Mouse (Mus musculus) limb, embryonic 12.5 days (tissue): ENCODE measurements around the gene Igfbpl1. TPM values are rescaled to one million over a fixed set of nuclear protein-coding genes. Genes with fewer than 3 reads are reported as not detected.

Experiments used
- ATAC-seq: fragments of 200-750 bp; cut with Nextera tagmentation; 2 replicates; pipeline ENCODE4 v1.8.0; 2017; ENCODE audit warnings: low read depth, moderate TSS enrichment; ENCODE audit not compliant: insufficient number of reproducible peaks, insufficient read depth, low FRiP score, low TSS enrichment
- H3K27ac ChIP-seq: fragments of 300-500 bp; sonication (generic); 2 replicates; pipeline ENCODE4 v1.5.1; 2016; ENCODE audit warnings: mild to moderate bottlenecking, moderate library complexity
- H3K27me3 ChIP-seq: fragments of 300-500 bp; sonication (generic); 2 replicates; pipeline ENCODE4 v1.6.1; 2016; ENCODE audit warnings: mild to moderate bottlenecking, moderate library complexity
- H3K36me3 ChIP-seq: fragments of 300-500 bp; sonication (generic); 2 replicates; pipeline ENCODE4 v1.6.1; 2016; ENCODE audit warnings: mild to moderate bottlenecking, moderate library complexity
- H3K4me1 ChIP-seq: fragments of 300-500 bp; sonication (generic); replicated peaks from 2 replicates; pipeline ENCODE4 v1.6.1; 2016
- H3K4me2 ChIP-seq: fragments of 300-500 bp; sonication (generic); 2 replicates; pipeline ENCODE4 v1.6.1; 2016; ENCODE audit warnings: mild to moderate bottlenecking, moderate library complexity
- H3K4me3 ChIP-seq: fragments of 300-500 bp; sonication (generic); replicated peaks from 2 replicates; pipeline ENCODE4 v1.5.1; 2016; ENCODE audit warnings: mild to moderate bottlenecking
- H3K9ac ChIP-seq: fragments of 300-500 bp; sonication (generic); replicated peaks from 2 replicates; pipeline ENCODE4 v1.6.1; 2016; ENCODE audit warnings: mild to moderate bottlenecking, moderate library complexity
- H3K9me3 ChIP-seq: fragments of 300-500 bp; sonication (generic); 2 replicates; pipeline ENCODE4 v1.6.1; 2016; ENCODE audit warnings: mild to moderate bottlenecking, moderate library complexity
- WGBS: fragments of 180-500 bp; shearing (Covaris S2); methylation state at CpG from one replicate; pipeline ENCODE4 v1.1.7; 2016; 5-methylcytosine and 5-hydroxymethylcytosine counted together
- polyA plus RNA-seq: library from polyadenylated mRNA; unstranded; fragments of >200 nt; fragmentation: Nextera tagmentation; extraction: Ambion mirVana; gene quantifications from 2 replicates; pipeline ENCODE4 v1.2.1, GENCODE M21; 2016

The Igfbpl1 gene
- 0.46 and 0.48 TPM in 2 replicates for polyA plus RNA-seq

DNA sequence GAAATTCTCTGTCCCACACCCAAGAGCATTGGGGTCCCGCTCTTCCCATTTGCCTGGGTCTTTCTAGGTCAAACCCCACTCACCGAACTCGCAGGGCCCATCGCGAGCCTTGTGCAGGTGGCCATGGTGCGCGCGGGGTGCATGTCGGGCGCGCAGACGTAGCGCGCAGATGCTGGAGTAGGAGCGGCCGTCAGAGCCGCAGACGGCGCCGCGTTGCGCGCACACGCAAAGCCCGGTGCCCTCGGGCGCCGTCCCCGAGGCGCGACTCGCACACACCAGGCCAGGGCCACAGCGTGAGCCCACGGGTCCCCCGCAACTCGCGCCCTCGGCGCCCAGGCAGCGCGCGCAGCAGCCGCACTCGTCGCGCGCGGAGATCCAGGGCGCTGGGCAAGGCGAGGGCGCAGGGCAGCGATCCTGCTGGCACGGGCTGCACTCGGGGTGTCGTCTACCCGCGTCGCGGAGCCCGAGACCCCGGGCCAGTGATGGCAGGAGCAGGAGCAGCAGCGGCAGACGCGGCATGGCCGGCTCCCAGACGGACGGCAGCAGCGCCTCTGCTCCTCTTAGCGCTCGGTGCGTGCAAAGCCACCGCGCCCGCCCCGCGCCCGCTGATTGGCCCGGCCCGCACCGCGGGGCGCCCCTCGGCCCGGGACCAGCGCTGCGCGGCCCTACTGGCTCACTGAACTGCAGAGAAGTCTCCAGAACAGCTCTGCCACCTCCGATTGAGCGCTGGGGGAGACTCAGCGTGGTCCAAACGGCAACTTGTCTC is at the start of gene Igfbpl1:
TSS of gene Igfbpl1 (minus strand) at position 649 of the 766 bp plus-strand sequence.
- no peak within 1 kb of the TSS for H3K27ac ChIP-seq
- H3K9me3 ChIP-seq = no peaks in the 10 kb centered on the region
- H3K4me3 ChIP-seq = peak within 1 kb of the TSS; percentile 49
- WGBS = 2% methylated on average over 91 of the region's 91 CpGs
- peaks cover 34% of the 10 kb centered on the region for H3K4me1 ChIP-seq
- no peak for ATAC-seq
- H3K4me2 ChIP-seq = peak within 1 kb of the TSS; percentile 80
- H3K9ac ChIP-seq = peak within 1 kb of the TSS; percentile 40
- H3K36me3 ChIP-seq = no peaks in the 10 kb centered on the region
- H3K27me3 ChIP-seq = peaks cover 95% of the 10 kb centered on the region

DNA sequence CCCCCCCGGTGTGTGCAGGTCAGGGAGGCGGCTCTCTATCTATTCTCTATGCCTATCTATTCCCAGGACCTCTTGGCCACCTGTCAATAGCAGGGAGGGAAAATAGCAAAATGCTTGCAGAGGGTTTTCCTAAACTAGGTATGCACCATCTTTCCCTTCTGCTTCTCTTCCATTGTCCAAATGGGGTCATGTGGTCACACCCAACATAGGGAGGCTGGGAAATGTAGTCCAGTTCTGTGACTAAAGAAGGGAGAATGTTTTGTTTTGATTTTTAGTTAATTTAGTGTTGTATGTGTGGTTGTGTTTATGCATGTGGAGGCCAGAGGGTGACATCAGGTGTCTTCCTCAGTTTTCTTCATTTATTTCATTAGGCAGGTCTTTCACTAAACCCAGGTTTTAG is 45.4 kb upstream of the Igfbpl1 start:
- no peak for ATAC-seq
- WGBS = 43% methylated on average over 1 of the region's 2 CpGs
- H3K27me3 ChIP-seq = no peaks in the 10 kb centered on the region
- no peak overlapping the region for H3K4me2 ChIP-seq
- no peaks in the 10 kb centered on the region for H3K36me3 ChIP-seq
- no peak overlapping the region for H3K4me3 ChIP-seq
- H3K9me3 ChIP-seq = peaks cover 16% of the 10 kb centered on the region; the same call in 1 of the 2 replicates
- H3K27ac ChIP-seq = no peak overlapping the region
- H3K9ac ChIP-seq = no peak overlapping the region
- peaks cover 22% of the 10 kb centered on the region for H3K4me1 ChIP-seq

DNA sequence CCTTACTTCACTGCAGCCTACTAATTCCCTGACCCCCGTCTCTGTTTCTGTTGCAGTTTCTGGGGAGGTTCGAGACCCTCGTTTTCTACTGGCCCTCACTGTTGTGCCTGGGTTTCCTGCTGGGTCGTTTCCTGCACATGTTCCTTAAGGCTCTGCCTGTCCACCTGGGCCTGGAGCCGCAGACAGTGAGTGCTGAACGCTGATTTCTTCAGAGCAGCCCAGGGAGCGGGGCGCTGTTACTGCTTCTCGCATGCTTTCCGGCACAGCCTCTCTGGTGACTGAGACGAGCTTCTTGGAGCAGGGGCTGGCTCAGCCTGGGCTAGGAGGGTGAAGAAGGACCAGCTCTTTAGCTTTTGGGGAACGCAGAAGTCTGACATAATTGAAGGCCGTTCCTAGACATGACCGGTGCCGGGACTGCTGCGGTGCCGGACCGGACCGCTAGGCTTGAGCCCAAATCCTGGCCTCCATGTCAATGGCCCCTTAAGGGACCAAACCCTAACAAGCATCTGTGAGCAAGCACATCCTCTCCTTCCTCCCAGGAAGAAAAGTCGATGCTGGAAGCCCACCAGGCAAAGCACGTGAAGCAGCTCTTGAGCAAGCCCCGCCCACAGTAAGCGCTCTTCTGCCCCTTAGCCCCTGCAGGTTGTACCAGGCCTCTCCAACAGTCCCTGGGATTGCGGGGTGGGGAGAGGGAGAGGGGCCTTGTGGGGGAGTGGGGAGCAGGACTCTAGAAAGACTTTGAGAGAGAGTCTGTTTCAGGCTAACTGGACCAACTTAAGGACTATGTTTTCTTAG is 42.5 kb upstream of the Igfbpl1 start:
- no peak overlapping the region for H3K9ac ChIP-seq
- H3K36me3 ChIP-seq = no peaks in the 10 kb centered on the region
- ATAC-seq = no peak
- H3K4me1 ChIP-seq = peaks cover 22% of the 10 kb centered on the region
- no peaks in the 10 kb centered on the region for H3K27me3 ChIP-seq
- no peaks in the 10 kb centered on the region for H3K9me3 ChIP-seq
- 0 out of 2 replicates have a peak overlapping the region, but pooled peaks have one; percentile 17 for H3K27ac ChIP-seq
- WGBS = 24% methylated on average over 24 of the region's 24 CpGs
- peak overlapping the region; percentile 32 for H3K4me2 ChIP-seq
- 0 out of 2 replicates have a peak overlapping the region, but pooled peaks have one; percentile 6 for H3K4me3 ChIP-seq

DNA sequence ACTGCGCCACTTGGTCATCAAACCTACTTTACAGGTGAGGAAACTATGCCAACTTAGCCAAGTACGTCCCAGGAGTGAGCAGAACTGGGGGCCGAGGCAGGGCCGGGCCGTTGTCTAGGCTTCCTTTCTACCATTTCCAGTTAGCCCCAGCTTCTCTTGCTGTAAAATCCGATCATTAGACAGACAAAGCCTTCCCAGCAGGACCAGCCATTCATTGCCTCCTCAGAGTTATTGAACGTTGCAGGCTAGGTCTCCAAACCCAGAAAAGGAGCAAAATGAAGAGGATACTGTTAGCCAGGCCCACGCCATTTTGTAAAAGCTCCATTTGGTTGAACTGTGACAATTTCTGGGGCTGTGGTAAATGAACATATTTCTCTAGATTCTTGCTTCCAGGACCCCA is 40.7 kb upstream of the Igfbpl1 start:
- no peak overlapping the region for H3K4me2 ChIP-seq
- H3K36me3 ChIP-seq = no peaks in the 10 kb centered on the region
- H3K9me3 ChIP-seq = no peaks in the 10 kb centered on the region
- WGBS = 80% methylated on average over 8 of the region's 8 CpGs
- H3K27ac ChIP-seq = no peak overlapping the region
- no peaks in the 10 kb centered on the region for H3K27me3 ChIP-seq
- H3K9ac ChIP-seq = no peak overlapping the region
- H3K4me1 ChIP-seq = peaks cover 22% of the 10 kb centered on the region
- no peak for ATAC-seq
- no peak overlapping the region for H3K4me3 ChIP-seq

DNA sequence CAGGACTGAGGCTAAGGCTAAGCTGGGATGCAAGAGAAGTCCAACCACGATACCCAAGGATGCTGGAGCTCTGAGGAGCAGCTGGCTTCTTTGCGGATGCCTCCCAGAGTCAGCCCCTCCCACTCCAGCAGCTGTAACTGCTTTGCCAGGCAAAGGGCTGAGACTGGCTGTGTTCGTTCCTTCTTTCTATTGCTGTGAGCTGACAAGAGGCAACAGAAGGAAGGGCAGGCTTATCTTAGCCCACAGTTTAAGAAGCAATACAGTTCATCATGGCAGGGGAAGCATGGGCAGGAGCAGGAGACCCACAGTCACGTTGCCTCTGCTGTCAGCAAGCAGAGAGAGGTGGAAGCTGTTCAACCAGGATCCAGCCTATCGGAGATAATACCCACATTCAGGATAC is 34.4 kb upstream of the Igfbpl1 start:
- 54% methylated on average over 5 of the region's 5 CpGs for WGBS
- no peak for ATAC-seq
- 0 out of 2 replicates have a peak, but pooled peaks cover 6% of the 10 kb centered on the region for H3K9me3 ChIP-seq
- no peak overlapping the region for H3K27ac ChIP-seq
- H3K9ac ChIP-seq = no peak overlapping the region
- no peaks in the 10 kb centered on the region for H3K36me3 ChIP-seq
- no peak overlapping the region for H3K4me2 ChIP-seq
- H3K4me1 ChIP-seq = peaks cover 10% of the 10 kb centered on the region
- peaks cover 6% of the 10 kb centered on the region for H3K27me3 ChIP-seq
- no peak overlapping the region for H3K4me3 ChIP-seq

DNA sequence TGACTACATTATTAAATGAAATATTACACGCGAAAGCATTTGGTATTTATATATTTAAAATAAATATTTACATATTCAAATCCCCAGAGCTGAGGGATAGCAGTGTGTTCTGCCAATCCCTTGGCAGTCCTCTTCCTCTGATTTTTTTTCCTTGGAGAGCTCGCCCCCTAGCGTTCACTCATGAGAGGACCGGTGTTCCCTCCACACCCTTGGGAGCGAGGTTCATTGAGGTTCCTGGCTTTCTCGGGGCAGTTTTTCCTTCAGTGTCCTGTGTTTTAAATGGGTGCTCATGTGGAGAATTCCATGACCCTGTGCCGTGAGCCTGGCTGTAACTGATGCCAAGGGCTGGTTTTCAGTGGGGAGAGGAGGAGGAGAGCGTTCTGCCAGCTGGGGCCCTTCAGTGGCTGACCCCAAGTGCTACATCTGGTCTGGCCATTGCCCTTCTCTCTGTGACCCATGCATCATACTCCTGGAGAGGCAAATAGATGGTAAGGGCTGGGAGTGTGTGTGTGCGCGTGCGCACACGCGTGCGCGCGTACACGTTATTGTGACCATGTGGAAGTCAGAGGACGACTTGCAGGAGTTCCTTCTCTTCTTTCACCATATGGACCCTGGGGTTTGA is 29.2 kb upstream of the Igfbpl1 start:
- Histone ChIP-seq H3K36me3 (no peaks in the 10 kb centered on the region), H3K27me3 (peaks cover 33% of the 10 kb centered on the region), H3K4me3 (no peak overlapping the region), H3K27ac (no peak overlapping the region), H3K4me2 (no peak overlapping the region), H3K4me1 (peaks cover 16% of the 10 kb centered on the region), H3K9me3 (peaks cover 9% of the 10 kb centered on the region; the same call in 1 of the 2 replicates), H3K9ac (no peak overlapping the region)
- ATAC-seq = no peak
- WGBS = 49% methylated on average over 19 of the region's 19 CpGs

DNA sequence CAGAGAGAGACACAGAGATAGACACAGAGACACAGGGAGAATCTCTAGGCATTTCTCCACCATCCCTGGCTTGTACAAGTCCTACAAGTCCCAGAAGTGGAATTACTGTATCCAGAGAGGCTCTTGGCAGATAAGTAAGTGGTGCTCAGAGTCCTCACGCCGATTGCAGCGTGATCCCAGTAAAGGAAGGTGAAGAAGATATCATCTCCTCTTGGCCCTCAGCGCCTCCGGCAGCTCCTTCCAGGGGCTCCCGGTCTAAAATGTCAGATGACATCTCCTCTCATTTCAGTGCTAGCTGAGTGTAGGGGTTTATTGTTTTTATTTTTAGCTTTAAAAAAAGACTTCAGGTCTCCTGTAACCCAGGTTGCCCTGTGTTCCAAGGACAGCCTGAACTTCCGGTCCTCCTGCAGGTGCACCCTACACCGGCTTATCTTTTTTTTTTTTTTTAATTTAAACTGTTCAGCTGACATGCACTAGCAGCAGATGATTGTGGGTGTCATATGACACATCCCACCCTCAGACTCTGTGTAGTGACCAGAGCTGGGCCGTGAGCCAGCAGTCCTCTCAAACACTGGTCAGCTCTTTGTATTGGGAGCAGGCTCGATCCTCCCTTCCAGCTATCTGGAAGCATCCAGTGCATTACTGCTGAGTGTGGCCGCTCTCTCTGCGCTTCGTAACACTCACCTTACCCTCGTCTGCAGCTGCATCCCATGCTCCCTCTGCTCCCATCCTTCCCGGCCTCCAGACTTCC is 26.9 kb upstream of the Igfbpl1 start:
- Histone ChIP-seq H3K4me1 (peaks cover 20% of the 10 kb centered on the region), H3K27ac (no peak overlapping the region), H3K36me3 (no peaks in the 10 kb centered on the region), H3K27me3 (peaks cover 49% of the 10 kb centered on the region), H3K4me2 (no peak overlapping the region), H3K9me3 (peaks cover 4% of the 10 kb centered on the region; the same call in 1 of the 2 replicates), H3K4me3 (no peak overlapping the region), H3K9ac (no peak overlapping the region)
- no peak for ATAC-seq
- 73% methylated on average over 15 of the region's 15 CpGs for WGBS

DNA sequence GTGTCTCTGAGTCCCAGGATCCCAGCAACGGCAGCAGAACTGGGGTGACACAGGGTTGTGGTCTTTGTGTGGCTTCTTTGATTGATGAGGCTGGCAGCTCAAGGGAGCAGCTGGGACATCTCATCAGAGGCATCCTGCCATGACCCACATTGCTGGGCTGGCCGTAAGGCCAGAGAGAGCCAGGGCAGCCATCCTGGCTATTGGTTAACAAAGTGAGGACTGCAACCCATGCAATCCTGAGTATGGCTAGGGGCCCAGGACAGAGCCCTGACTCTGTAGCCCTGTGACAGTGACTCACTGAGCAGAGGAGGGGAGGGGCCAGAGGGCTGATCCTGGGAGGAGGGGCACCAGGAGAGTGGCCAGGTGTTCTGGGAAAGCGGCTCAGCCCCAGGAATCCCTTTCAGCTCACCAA is 24.9 kb upstream of the Igfbpl1 start:
- Histone ChIP-seq H3K4me2 (no peak overlapping the region), H3K9ac (no peak overlapping the region), H3K4me3 (no peak overlapping the region), H3K27ac (no peak overlapping the region), H3K27me3 (peaks cover 60% of the 10 kb centered on the region), H3K36me3 (no peaks in the 10 kb centered on the region), H3K9me3 (peaks cover 4% of the 10 kb centered on the region; the same call in 1 of the 2 replicates), H3K4me1 (peaks cover 30% of the 10 kb centered on the region)
- ATAC-seq = no peak
- WGBS = 19% methylated on average over 3 of the region's 3 CpGs

DNA sequence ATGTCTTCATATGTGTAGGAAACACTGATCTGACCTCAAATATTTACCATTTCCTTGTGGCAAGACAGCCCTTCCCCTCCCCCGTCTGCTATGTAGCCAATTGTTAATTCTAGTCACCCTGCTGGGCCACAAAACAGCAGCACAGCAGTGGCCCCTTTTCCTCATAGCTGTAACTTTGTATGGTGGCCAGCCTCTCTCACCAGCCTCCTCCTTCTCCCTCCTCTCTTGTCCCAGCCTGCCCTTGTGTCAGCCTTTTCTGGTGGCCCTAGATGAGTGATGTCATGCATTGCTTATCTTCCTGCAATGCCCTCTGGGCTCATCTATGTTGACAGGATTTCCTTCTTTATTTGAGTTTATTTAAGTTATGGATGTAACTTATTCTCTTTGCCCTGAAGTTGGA is 22.7 kb upstream of the Igfbpl1 start:
- Histone ChIP-seq H3K9ac (no peak overlapping the region), H3K4me1 (peaks cover 36% of the 10 kb centered on the region), H3K27ac (no peak overlapping the region), H3K27me3 (peaks cover 71% of the 10 kb centered on the region), H3K9me3 (no peaks in the 10 kb centered on the region), H3K4me3 (no peak overlapping the region), H3K36me3 (no peaks in the 10 kb centered on the region), H3K4me2 (peak overlapping the region; percentile 45)
- no peak for ATAC-seq
- WGBS = 23% methylated on average over 1 of the region's 1 CpGs

DNA sequence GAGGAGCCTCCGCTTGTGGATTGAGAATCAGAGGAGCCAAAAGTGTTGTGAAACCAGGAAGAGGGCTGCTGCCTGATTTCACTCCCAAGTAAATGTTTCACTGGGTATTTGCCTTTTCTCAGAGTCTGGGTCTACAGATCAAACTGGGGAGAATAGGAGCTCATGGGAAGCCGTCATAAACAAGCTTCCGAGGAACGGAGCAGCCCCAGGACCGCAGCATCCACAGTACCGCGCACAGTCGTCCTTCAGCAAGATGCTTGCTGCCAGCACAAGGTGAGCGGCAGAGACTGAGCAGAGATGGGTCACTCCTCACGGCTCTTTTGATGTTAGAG is 22.1 kb upstream of the Igfbpl1 start:
- Histone ChIP-seq H3K27me3 (peaks cover 71% of the 10 kb centered on the region), H3K4me2 (peak overlapping the region; percentile 45), H3K36me3 (no peaks in the 10 kb centered on the region), H3K9ac (no peak overlapping the region), H3K9me3 (no peaks in the 10 kb centered on the region), H3K27ac (no peak overlapping the region), H3K4me3 (peak overlapping the region; percentile 20), H3K4me1 (peaks cover 37% of the 10 kb centered on the region)
- WGBS = 10% methylated on average over 10 of the region's 10 CpGs
- ATAC-seq = no peak
